Comparison of ENCODE assay signal across 23 mouse cellular contexts in the genomic region with DNA sequence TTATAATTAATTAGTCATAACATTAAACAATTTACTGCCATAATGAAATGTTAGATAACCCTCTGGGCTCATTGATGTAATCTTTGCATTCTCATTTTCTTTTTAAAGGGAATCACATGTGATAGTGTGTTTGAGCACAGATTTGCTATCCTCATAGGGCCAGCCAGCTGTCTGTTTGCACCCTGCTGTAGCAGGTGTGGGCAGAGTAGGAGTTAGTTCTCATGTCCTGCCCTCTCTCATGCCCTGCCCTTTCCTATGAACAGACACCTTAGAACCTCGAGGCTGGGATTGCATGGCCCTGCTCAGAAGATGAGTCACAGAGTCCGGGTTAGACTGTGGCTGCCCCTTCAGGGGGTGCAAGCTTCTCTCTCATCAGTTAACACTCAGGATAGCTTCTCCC. TPM values are rescaled to one million over a fixed set of nuclear protein-coding genes. Genes with fewer than 3 reads are reported as not detected.
"Had no signal": no experiment of that assay in that cellular context is flagged by ENCODE, and none has a peak within 500 bp of the region (broad histone marks: within the 10 kb centered on the region; RNA-seq: fewer than 3 reads in every experiment).

No protein-coding gene starts in this region.

- ATAC-seq: hindbrain, postnatal 0 days; intestine, embryonic 16.5 days had no signal

- H3K27ac ChIP-seq: heart, embryonic 10.5 days; hindbrain, embryonic 13.5 days; hindbrain, embryonic 15.5 days; hindbrain, postnatal 0 days; kidney, embryonic 15.5 days; limb, embryonic 10.5 days; limb, embryonic 12.5 days had no signal

- H3K4me3 ChIP-seq: heart, embryonic 10.5 days; heart, embryonic 12.5 days; hindbrain, embryonic 13.5 days; hindbrain, embryonic 15.5 days; kidney, embryonic 15.5 days; left cerebral cortex, adult 2 months; limb, embryonic 10.5 days; limb, embryonic 12.5 days; liver, embryonic 13.5 days had no signal

- DNase-seq: gastrocnemius, postnatal 14 days; gastrocnemius, postnatal 36 days; heart, postnatal 10 days; kidney, adult 11 months; kidney, adult 2 months; kidney, adult 9 months; kidney, postnatal 10 days; kidney, postnatal 25 days; kidney, postnatal 4 days; liver; liver, embryonic 13.5 days had no signal

RNA-seq across cellular contexts. Expression of a gene that starts 6.5 kb away (rescaled TPM):
- total RNA-seq: heart, adult 8-10 months; heart, postnatal 25 days had no signal
